Mouse (Mus musculus) heart, adult 2 months (tissue): ENCODE measurements at regions not wholly inside any gene's neighbourhood (a gene's known extent, or its start where the extent isn't known, plus 50 kb on each side); places are given as distances from the start of the nearest gene placed in this dataset.
A peak's percentile ranks its signal among the peaks of the same experiment; 100 is the strongest.

Experiments
- DNase-seq, 2 experiments: peaks; one replicate each; pipeline ENCODE4 v3.0.0; 2021
- H3K27ac ChIP-seq: fragments of 200-600 bp; 2 replicates; pipeline ENCODE4 v1.8.1; 2022
- H3K27me3 ChIP-seq: fragments of 200-500 bp; 2 replicates; pipeline ENCODE4 v1.6.1; 2012; ENCODE audit warnings: mild to moderate bottlenecking, low read length, inconsistent platforms, mixed read lengths; ENCODE audit not compliant: control insufficient read depth, insufficient read depth
- H3K36me3 ChIP-seq: fragments of 200-500 bp; 2 replicates; pipeline ENCODE4 v1.6.1; 2012; ENCODE audit warnings: low read length, inconsistent platforms; ENCODE audit not compliant: control insufficient read depth, insufficient read depth
- H3K4me1 ChIP-seq: fragments of 200-500 bp; 2 replicates; pipeline ENCODE4 v1.6.1; 2011; ENCODE audit warnings: low read length; ENCODE audit not compliant: control insufficient read depth, insufficient read depth
- H3K4me3 ChIP-seq: fragments of 200-600 bp; 2 replicates; pipeline ENCODE4 v1.8.1; 2022
- H3K79me2 ChIP-seq: fragments of 200-500 bp; replicated peaks from 2 replicates; pipeline ENCODE4 v1.6.1; 2012; ENCODE audit warnings: mild to moderate bottlenecking, inconsistent platforms, low read length, moderate library complexity, mixed read lengths; ENCODE audit not compliant: control insufficient read depth, insufficient read depth
- H3K9ac ChIP-seq: fragments of 200-500 bp; 2 replicates; pipeline ENCODE4 v1.6.1; 2012; ENCODE audit warnings: low read depth, mild to moderate bottlenecking, control low read depth, inconsistent platforms, low read length, mixed read lengths
- CTCF ChIP-seq: fragments of 200-600 bp; IDR thresholded peaks from 2 replicates; pipeline ENCODE4 v1.8.1; 2022; ENCODE audit warnings: antibody characterized with exemption, mild to moderate bottlenecking, moderate library complexity
- EP300 ChIP-seq: fragments of 200-500 bp; IDR thresholded peaks from 2 replicates; pipeline ENCODE4 v1.6.1; 2011; ENCODE audit warnings: low read depth, low read length, control low read depth; ENCODE audit not compliant: insufficient read depth
- POLR2A ChIP-seq: fragments of 200-500 bp; IDR thresholded peaks from 2 replicates; pipeline ENCODE4 v1.6.1; 2011; ENCODE audit warnings: mild to moderate bottlenecking, low read depth, low read length, control low read depth; ENCODE audit not compliant: insufficient read depth
- WGBS: fragments of 180-500 bp; shearing (Covaris S2); methylation state at CpG from one replicate; pipeline ENCODE4 v1.1.7; 2018; 5-methylcytosine and 5-hydroxymethylcytosine counted together
- intact Hi-C: fragments of 180-260 bp; cut with DNase I; formaldehyde crosslinking; loops from one replicate; pipeline ENCODE4 v1.15.1; 2025

DNA sequence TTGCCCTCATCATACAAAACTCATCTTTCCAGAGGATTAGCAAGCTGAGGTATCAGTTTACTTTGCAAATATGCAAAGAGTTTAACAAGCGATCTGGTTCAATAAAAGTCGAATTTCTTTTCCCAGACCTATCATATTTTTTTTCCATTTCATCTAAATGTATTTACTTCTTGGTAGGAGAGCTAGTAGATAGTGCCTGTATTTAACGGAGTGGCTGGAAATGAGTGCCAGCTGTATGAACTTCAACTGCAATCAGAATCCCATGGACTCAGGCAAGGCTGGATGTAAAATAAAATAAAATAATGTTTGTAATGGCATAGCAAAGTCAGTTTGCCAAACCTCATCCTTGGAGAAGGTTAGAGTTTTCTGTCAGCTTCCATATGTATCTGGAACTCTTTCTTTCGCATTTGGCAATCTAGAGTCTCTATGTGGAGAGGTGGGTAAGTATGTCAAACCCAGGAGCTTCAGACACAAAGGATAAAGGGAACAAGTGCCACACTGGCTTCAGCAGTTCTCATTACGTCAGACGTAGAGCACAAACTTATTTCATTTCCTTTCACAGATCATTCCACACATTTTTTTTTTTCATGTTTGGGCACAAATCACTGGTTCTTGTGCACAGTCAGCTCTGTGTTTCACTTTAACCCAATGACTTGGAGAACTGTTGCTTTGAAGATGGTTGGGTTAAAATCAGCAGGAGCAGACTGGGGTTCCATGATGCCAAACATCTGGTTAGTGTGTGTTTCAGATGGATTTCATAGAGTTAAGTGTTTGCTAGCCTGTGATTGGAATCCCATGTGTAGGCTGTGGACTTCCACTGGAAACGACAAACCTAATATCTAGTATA, 357.2 kb upstream of the Tmc3 start:
- Histone ChIP-seq H3K27me3 (no peaks in the 10 kb centered on the region), H3K4me1 (no peaks in the 10 kb centered on the region; the same call in 1 of the 2 replicates), H3K79me2 (no peaks in the 10 kb centered on the region), H3K27ac (no peak overlapping the region), H3K4me3 (no peak overlapping the region), H3K36me3 (no peaks in the 10 kb centered on the region; the same call in 1 of the 2 replicates), H3K9ac (no peak overlapping the region)
- no peak for TF ChIP-seq POLR2A
- TF ChIP-seq EP300: no peak
- TF ChIP-seq CTCF: no peak
- DNase-seq: no peak
- 78% methylated on average over 7 of the region's 7 CpGs for WGBS
- intact Hi-C loops: no loop called here

DNA sequence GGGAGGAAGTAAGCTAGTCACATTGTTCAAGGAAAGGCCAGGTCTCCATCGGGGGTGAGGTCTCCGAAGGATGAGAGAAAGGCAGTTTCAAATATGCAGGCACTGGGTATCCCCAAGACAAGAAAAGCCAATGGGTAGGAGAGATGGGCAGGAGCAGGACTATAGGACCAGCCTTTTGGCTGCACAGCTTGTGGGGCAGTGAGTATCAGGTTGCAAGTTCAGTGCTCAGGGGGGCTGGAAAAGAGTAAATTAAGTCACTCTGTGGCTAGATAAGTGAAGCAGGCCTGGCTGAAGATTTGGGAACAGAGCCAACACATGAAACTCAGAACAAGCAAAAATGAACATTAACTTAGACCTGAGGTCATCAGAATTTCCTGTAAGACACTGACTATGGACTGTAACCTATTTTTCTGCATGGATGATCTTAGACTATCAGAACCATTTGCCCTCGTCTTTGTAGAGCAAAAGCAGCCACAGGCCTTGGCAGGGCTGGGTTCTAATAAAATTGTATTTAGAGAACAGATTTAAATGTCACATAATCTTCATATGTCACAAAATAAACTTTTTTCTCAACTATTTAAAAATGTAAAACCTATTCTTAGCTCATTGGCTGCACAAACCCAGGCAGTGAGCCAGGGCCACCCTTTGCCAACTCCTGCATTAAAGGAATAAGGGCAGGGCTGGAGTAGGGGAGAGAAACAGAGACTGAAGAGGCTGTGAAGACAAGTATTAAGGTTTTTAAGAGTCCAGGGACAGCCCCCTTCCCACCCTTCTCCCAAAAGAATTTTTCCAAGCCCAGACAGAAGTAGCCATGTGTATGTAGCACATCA, 354.0 kb upstream of the Tmc3 start:
- no peaks in the 10 kb centered on the region; the same call in 1 of the 2 replicates for H3K4me1 ChIP-seq
- H3K27me3 ChIP-seq: no peaks in the 10 kb centered on the region
- H3K9ac ChIP-seq: no peak overlapping the region
- H3K4me3 ChIP-seq: no peak overlapping the region
- intact Hi-C loops: no loop called here
- TF ChIP-seq CTCF (no peak), EP300 (no peak), POLR2A (no peak)
- peak; percentile 16 to 24 for DNase-seq
- H3K79me2 ChIP-seq: no peaks in the 10 kb centered on the region
- 50% methylated on average over 3 of the region's 3 CpGs for WGBS
- no peak overlapping the region for H3K27ac ChIP-seq
- H3K36me3 ChIP-seq: no peaks in the 10 kb centered on the region; the same call in 1 of the 2 replicates

DNA sequence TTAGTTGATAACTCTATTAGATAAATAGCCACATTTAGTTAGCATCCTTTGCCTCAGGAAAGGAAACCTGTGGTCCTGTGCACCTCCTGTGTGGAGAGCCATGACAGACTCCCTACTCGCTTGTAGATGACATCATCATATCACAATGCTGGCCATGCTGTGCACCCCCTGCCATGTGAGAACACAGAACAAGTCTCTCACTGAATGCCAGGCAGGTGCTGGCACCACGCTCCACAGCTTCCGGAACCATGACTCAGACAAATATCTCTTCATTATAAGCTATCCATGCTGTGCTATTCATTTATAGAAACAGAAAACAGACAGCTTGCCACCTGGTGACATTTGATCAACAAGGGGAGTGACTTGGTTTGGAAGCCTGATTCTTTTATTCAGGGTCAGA, 349.1 kb upstream of the Tmc3 start:
- WGBS: 79% methylated on average over 3 of the region's 3 CpGs
- no peak for DNase-seq
- no peaks in the 10 kb centered on the region; the same call in 1 of the 2 replicates for H3K4me1 ChIP-seq
- H3K79me2 ChIP-seq: no peaks in the 10 kb centered on the region
- TF ChIP-seq POLR2A (no peak), EP300 (no peak), CTCF (no peak)
- H3K27ac ChIP-seq: no peak overlapping the region
- no peak overlapping the region for H3K9ac ChIP-seq
- intact Hi-C loops: no loop called here
- no peaks in the 10 kb centered on the region for H3K27me3 ChIP-seq
- H3K4me3 ChIP-seq: no peak overlapping the region
- no peaks in the 10 kb centered on the region; the same call in 1 of the 2 replicates for H3K36me3 ChIP-seq

DNA sequence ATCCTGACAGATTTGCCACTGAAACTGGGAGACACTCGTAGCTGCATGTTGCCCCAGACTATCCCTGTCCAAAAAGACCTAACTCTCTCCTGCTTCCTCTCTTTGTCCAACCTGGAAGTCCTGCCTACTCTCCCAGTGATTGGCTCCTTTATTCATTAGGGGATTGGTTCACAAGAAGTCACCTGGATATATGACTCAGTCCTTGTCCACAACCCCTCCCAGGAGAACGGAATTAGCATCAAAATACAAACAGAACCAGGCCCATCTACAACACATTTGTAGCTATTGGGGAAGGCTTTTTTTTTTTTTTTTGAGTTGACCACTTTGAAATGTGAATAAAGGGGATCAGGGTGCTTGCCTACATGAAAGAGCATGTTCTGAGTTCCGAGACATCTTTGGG, 347.4 kb upstream of the Tmc3 start:
- Histone ChIP-seq H3K4me1 (peaks cover 2% of the 10 kb centered on the region), H3K9ac (no peak overlapping the region), H3K79me2 (no peaks in the 10 kb centered on the region), H3K4me3 (no peak overlapping the region), H3K27me3 (no peaks in the 10 kb centered on the region), H3K27ac (no peak overlapping the region), H3K36me3 (no peaks in the 10 kb centered on the region; the same call in 1 of the 2 replicates)
- no peak for DNase-seq
- intact Hi-C loops: no loop called here
- 86% methylated on average over 3 of the region's 3 CpGs for WGBS
- TF ChIP-seq CTCF: no peak
- TF ChIP-seq POLR2A: no peak
- TF ChIP-seq EP300: no peak

DNA sequence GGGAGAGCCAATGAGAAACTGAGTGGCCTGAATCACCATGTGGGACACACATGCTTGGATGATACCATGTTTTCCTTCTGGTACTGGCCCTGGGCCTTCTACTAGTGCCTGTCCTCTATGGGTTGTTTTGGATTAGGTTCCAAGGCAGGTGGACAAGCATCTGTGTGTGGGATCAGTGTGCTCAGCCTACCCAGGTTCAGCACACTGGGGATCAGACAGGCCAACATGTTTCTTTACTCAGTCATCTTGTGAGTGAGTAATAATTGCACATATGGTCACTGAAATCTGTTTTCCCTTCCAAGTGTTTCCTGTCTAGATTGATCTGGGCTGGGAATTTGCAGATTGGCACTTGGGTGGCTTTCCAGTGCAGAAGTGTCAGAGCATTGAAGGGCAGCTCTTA, 346.6 kb upstream of the Tmc3 start:
- H3K4me1 ChIP-seq: peaks cover 2% of the 10 kb centered on the region
- no peaks in the 10 kb centered on the region; the same call in 1 of the 2 replicates for H3K36me3 ChIP-seq
- H3K79me2 ChIP-seq: no peaks in the 10 kb centered on the region
- no peak overlapping the region for H3K27ac ChIP-seq
- no peak overlapping the region for H3K9ac ChIP-seq
- no peak for DNase-seq
- intact Hi-C loops: no loop called here
- no peak for TF ChIP-seq EP300
- TF ChIP-seq POLR2A: no peak
- TF ChIP-seq CTCF: no peak
- H3K4me3 ChIP-seq: no peak overlapping the region
- no peaks in the 10 kb centered on the region for H3K27me3 ChIP-seq
